Mouse (Mus musculus) olfactory bulb, adult 2 months (tissue): ENCODE results near the gene Hsf4.

ENCODE experiments used
- CTCF ChIP-seq: fragments of 200-500 bp; IDR thresholded peaks from 2 replicates; pipeline ENCODE4 v1.5.1; 2012; ENCODE audit warnings: low read depth, mild to moderate bottlenecking, low read length, moderate library complexity; ENCODE audit not compliant: insufficient read depth
- POLR2A ChIP-seq: fragments of 200-500 bp; IDR thresholded peaks from 2 replicates; pipeline ENCODE4 v1.6.1; 2012; ENCODE audit warnings: mild to moderate bottlenecking, low read depth, low read length, moderate library complexity; ENCODE audit not compliant: insufficient read depth

DNA sequence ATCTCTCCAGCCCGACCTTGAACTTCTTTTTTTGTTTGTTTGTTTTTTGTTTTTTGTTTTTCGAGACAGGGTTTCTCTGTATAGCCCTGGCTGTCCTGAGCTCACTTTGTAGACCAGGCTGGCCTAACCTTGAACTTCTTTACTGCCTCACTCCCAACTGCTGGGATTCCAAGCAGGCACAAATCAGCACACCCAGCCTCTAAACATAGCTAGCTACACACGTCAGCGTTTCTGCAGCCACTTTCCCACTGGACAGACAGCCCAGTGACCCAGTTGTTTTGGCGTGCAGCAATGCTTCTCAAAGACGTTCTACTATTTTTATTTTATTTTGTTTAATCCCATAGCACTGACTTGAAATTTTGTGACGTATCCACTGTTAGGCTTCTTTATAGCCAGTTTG, 45.8 kb upstream of the Hsf4 start:
- no peak for TF ChIP-seq CTCF
- TF ChIP-seq POLR2A, result no peak
